Mouse (Mus musculus) forebrain, postnatal 0 days (tissue): ENCODE data around the gene Mgat1. TPM values are rescaled to one million over a fixed set of nuclear protein-coding genes. Genes with fewer than 3 reads are reported as not detected.

Source experiments
- ATAC-seq: fragments of 200-750 bp; cut with Nextera tagmentation; 2 replicates; pipeline ENCODE4 v1.8.0; 2017; ENCODE audit warnings: mild to moderate bottlenecking, moderate library complexity
- DNase-seq: peaks from one replicate; pipeline ENCODE4 v3.0.0-alpha.2; 2015
- H3K27ac ChIP-seq: fragments of 300-500 bp; sonication (generic); 2 replicates; pipeline ENCODE4 v1.5.1; 2014; ENCODE audit warnings: low read depth, mild to moderate bottlenecking, antibody characterized with exemption, low read length, moderate library complexity, mixed read lengths
- H3K27me3 ChIP-seq: fragments of 300-500 bp; sonication (generic); 2 replicates; pipeline ENCODE4 v1.6.1; 2014; ENCODE audit warnings: mild to moderate bottlenecking, low read length, mixed read lengths; ENCODE audit not compliant: insufficient read depth
- H3K36me3 ChIP-seq: fragments of 300-500 bp; sonication (generic); 2 replicates; pipeline ENCODE4 v1.6.1; 2014; ENCODE audit warnings: mild to moderate bottlenecking, moderate library complexity; ENCODE audit not compliant: insufficient read depth
- H3K4me1 ChIP-seq: fragments of 300-500 bp; sonication (generic); 2 replicates; pipeline ENCODE4 v1.6.1; 2014; ENCODE audit warnings: antibody characterized with exemption; ENCODE audit not compliant: insufficient read depth
- H3K4me2 ChIP-seq: fragments of 300-500 bp; sonication (generic); 2 replicates; pipeline ENCODE4 v1.6.1; 2014; ENCODE audit warnings: low read depth, mild to moderate bottlenecking, moderate library complexity
- H3K4me3 ChIP-seq: fragments of 300-500 bp; sonication (generic); 2 replicates; pipeline ENCODE4 v1.5.1; 2014; ENCODE audit warnings: low read depth, low read length, mixed read lengths
- H3K9ac ChIP-seq: fragments of 300-500 bp; sonication (generic); 2 replicates; pipeline ENCODE4 v1.6.1; 2014; ENCODE audit warnings: mild to moderate bottlenecking
- H3K9me3 ChIP-seq: fragments of 300-500 bp; sonication (generic); 2 replicates; pipeline ENCODE4 v1.6.1; 2016; ENCODE audit warnings: low read length
- CTCF ChIP-seq: sonication (generic); IDR thresholded peaks from 2 replicates; pipeline ENCODE4 v1.5.1; 2016; ENCODE audit warnings: antibody characterized with exemption, control low read depth, low read depth
- WGBS: fragments of 180-500 bp; shearing (Covaris S2); extraction: QIAGEN DNeasy Blood & Tissue Kit; methylation state at CpG from one replicate; pipeline ENCODE4 v1.1.7; 2014; 5-methylcytosine and 5-hydroxymethylcytosine counted together
- polyA plus RNA-seq: library from polyadenylated mRNA; unstranded; fragments of >200 nt; fragmentation: Nextera tagmentation; extraction: Ambion mirVana; gene quantifications from 2 replicates; pipeline ENCODE4 v1.2.1, GENCODE M21; 2015
- total RNA-seq: library from RNA; depleted of rRNA; stranded (reverse); fragments of >200 nt; gene quantifications from 2 replicates; pipeline ENCODE4 v1.2.3, GENCODE M21; 2014

The Mgat1 gene
- total and polyA plus RNA-seq, 2 experiments from 2014 or later: 28.1 to 75.7 TPM

DNA sequence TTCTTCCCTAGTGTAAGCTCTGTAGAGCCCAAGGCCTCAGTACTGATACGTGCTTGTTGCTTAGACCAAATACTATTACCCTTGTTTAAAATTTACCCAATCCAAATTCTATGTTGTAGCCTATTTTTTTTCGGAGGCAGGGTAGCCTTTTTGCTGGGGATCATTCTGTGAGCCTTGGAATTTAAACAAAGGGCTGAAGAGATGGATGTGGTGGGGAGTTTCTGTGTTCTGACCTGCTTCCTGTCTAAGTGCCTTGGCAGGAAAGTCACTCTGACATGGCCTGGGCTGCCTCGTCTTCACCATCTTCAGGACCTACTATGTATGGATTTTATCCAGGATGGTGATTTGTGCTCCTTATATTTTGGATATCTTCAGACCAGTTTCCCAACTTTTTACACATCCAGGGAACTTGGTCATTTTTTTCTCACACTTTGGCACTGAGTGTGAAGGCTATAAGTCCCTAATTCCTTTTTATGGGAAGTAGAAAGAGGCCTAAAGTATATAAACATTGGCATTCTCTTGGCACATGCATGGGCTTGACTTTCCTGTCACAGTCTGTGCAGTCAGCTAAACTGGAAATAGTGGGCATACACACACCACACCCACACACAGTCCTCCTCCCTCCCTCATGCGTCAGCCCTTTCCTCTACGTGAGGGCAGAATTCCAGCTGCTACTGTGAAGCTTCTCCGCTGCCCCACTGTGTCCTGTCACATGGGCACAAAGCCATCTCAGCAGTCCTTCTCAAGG is 4.4 kb downstream of the Mgat1 start:
- H3K9me3 ChIP-seq: no peaks in the 10 kb centered on the region
- no peak overlapping the region for H3K4me3 ChIP-seq
- H3K27ac ChIP-seq: no peak overlapping the region
- no peak for TF ChIP-seq CTCF
- H3K36me3 ChIP-seq: no peaks in the 10 kb centered on the region
- no peak for ATAC-seq
- peaks cover 23% of the 10 kb centered on the region for H3K4me1 ChIP-seq
- H3K9ac ChIP-seq: no peak overlapping the region; the same call in 1 of the 2 replicates
- no peak overlapping the region for H3K4me2 ChIP-seq
- H3K27me3 ChIP-seq: no peaks in the 10 kb centered on the region
- DNase-seq: no peak
- 56% methylated on average over 6 of the region's 6 CpGs for WGBS

DNA sequence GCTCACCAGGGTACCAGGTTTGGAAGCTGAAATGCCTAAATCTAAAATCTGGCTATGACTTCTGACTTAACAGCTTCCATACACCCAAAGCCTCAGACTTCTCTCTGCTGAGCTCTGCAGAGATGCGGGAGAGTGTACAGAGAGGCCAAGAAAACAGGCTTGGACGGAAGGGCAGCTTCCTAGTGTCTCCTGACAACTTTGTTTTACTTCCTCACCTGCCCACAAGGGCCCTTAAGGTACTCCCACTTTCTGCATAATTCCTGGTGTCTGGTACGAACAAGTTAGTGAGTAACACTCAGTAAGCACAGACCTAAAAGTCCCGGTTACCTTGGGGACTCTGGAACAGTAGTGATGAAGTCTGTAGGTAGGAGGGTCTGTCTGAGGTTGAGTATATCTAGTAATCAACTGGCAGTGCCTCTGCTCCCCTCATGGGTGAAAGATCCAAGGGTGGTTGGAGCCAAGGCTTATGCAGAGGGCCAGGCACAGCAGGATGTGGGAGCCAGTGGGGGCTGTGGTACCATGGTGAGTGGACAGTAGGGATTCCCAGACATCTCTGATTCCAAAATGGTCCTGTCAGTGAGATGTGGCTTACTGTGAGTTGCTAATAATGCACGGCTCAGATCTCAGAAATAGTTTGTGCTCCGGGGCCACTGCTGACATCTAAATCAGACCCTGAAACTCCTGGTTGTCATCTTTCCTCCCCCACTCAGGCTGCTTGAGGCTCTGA is 5.1 kb downstream of the Mgat1 start:
- Histone ChIP-seq H3K4me3 (no peak overlapping the region), H3K9me3 (no peaks in the 10 kb centered on the region), H3K9ac (no peak overlapping the region), H3K4me1 (peaks cover 23% of the 10 kb centered on the region), H3K36me3 (peaks cover 3% of the 10 kb centered on the region), H3K27ac (no peak overlapping the region), H3K27me3 (no peaks in the 10 kb centered on the region), H3K4me2 (no peak overlapping the region)
- DNase-seq: no peak
- no peak for TF ChIP-seq CTCF
- no peak for ATAC-seq
- WGBS: 68% methylated on average over 6 of the region's 6 CpGs

DNA sequence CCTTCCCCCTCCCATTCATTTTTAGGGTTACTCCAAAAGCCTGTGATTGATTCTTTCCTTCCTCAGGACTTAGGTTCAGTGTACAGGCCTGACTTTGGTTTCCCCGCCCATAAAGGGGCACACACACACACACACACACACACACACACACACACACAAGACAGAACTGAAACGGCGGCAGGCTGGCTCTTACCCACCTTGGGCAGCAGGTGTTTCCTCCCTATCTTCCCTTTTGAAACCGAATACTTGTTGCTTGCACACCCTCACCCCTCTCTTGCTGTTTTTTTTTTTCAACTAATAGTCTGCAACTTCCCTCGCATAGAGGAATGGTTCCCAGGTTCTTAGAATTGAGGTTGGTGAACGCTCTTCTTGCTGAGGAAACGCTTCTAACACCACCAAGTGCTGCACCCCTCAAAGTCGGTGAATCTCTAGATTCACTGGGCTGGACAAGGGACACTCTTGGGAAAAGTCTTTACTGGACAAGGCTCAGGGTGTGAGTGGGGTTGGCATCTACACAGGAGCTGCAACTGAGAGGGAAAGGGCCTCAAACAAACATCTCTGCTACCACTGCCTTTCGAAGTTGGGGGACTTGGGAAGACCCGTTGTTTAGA is 5.9 kb downstream of the Mgat1 start:
- no peak for ATAC-seq
- no peak for TF ChIP-seq CTCF
- peaks cover 3% of the 10 kb centered on the region for H3K36me3 ChIP-seq
- peak overlapping the region; percentile 61 for H3K4me3 ChIP-seq
- peak overlapping the region; percentile 64; the same call in 1 of the 2 replicates for H3K27ac ChIP-seq
- no peaks in the 10 kb centered on the region for H3K9me3 ChIP-seq
- peak overlapping the region; percentile 69 for H3K9ac ChIP-seq
- peak; percentile 3 for DNase-seq
- peaks cover 22% of the 10 kb centered on the region for H3K4me1 ChIP-seq
- no peaks in the 10 kb centered on the region for H3K27me3 ChIP-seq
- peak overlapping the region; percentile 75 for H3K4me2 ChIP-seq
- 30% methylated on average over 10 of the region's 10 CpGs for WGBS

DNA sequence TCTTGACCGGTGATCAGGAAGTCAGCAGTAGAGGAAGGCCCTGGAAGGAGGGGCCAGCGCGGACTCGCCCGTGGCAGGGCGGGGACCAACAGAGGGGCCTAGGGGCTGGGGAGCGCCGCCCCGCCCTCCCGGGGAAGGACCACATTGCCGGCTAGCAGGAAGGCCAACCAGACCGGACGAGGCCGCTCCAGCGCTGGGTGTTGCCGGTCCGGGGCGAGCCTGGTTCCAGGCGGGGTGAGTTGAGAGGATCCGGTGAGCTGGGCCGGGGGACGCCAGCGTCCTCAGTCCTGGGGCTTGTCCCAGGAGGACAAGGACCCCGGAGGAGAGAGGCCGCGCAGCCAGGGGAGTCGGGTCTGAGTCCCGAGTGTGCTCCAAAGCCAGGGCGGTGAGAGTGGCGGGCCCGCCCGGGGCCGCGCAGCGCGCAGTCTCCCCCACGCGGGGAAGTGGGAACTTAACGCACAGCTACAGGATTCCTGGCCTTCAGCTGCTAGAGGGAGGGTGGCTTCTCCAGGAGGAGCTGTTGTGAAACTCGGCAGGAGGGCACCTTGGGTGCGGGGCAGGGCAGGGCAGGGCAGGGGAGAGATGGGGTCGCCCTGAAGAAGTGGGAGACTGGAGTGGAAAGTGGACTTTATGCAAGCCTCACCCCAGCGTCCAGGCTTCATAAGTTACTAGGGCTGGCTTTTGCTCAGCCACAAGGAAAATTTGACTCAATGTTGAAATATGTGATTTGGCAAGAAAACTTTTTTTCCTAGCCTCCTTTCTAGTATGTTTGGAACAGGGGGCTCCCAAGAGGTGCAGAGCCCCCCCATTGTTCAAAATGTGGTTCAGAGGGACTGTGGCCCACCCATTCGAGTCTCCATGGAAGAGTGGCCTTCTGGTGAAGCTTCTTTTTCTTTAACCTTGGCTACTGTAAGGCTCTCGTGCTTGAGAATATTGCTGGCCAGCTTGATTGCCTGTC is 6.7 kb downstream of the Mgat1 start:
- ATAC-seq: peak; percentile 93
- Histone ChIP-seq H3K36me3 (peaks cover 3% of the 10 kb centered on the region), H3K27ac (peak overlapping the region; percentile 64), H3K9me3 (no peaks in the 10 kb centered on the region), H3K9ac (peak overlapping the region; percentile 69), H3K4me2 (peak overlapping the region; percentile 75), H3K4me1 (peaks cover 15% of the 10 kb centered on the region), H3K4me3 (peak overlapping the region; percentile 61), H3K27me3 (no peaks in the 10 kb centered on the region)
- peak; percentile 61 for TF ChIP-seq CTCF
- peak; percentile 56 for DNase-seq
- WGBS: 2% methylated on average over 45 of the region's 45 CpGs

DNA sequence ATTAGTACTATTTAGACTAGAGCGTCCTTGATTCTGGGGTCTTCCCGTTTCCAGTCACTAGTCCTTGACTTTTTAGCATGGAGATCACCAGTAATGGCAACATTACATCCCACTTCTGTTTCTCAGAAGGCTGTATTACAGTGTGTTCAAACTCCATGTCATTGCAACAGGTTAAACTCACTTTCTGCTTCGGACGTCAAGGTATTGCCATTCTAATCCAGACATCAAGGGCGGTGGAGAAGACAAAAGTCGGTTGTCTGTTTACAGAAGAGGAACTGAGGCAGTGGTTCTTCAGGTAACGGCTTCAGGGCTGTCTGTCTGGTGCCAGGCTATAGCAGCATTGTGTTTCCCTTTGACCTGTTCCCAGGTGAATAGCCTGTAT is 7.4 kb downstream of the Mgat1 start:
- Histone ChIP-seq H3K27me3 (no peaks in the 10 kb centered on the region), H3K4me1 (peaks cover 11% of the 10 kb centered on the region), H3K4me3 (peak overlapping the region; percentile 61; the same call in 1 of the 2 replicates), H3K9ac (no peak overlapping the region), H3K9me3 (no peaks in the 10 kb centered on the region), H3K4me2 (peak overlapping the region; percentile 75), H3K36me3 (peaks cover 3% of the 10 kb centered on the region), H3K27ac (no peak overlapping the region)
- no peak for ATAC-seq
- 72% methylated on average over 7 of the region's 7 CpGs for WGBS
- no peak for DNase-seq
- no peak for TF ChIP-seq CTCF

DNA sequence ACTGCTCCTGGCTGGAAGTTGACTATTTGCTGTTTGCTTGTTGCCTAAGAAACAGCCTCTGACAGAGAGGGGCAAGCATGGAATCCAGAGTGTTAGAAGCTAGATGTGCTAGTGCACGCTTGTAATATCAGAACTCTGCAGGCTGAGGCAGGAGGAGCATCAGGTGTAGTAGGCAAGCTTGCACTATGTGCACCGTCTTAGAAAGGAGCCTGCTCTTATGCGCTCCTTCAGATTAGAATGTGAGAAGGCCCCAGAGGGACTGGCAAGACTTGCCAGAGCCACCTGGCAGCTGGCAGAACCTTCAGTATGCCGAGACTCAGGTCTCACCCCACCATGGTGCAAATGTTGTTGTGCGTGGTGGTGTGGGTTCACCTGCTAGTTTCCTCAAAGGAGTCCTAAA is 8.1 kb downstream of the Mgat1 start:
- Histone ChIP-seq H3K9ac (no peak overlapping the region), H3K36me3 (peaks cover 3% of the 10 kb centered on the region), H3K4me1 (peaks cover 11% of the 10 kb centered on the region), H3K27ac (no peak overlapping the region), H3K4me3 (no peak overlapping the region), H3K27me3 (no peaks in the 10 kb centered on the region), H3K9me3 (no peaks in the 10 kb centered on the region), H3K4me2 (no peak overlapping the region)
- no peak for DNase-seq
- no peak for ATAC-seq
- no peak for TF ChIP-seq CTCF
- 92% methylated on average over 5 of the region's 5 CpGs for WGBS
